9 mouse cellular contexts compared by ENCODE assay signal in the genomic region with DNA sequence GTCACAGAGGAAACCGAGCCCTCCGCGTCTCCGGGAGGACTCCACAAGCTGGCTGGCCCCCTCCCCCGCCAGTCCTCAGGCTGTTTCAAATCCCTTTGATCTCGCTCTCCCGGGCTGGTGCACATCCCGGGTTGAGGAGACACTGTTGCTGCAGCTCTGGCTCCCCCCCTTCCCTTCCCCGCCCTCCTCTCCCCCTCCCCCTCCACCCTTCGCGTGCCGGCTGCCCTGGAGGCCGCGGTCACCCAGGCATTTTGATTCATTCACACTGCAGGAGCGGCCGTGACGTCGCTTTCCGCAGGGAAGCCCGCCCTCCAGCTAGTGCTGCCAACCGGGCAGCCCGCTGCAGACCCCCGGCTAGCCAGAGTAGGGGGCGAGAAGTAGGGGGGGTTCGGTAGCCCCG. TPM values are rescaled to one million over a fixed set of nuclear protein-coding genes. Genes with fewer than 3 reads are reported as not detected.
DNase-seq lines count a peak whose midpoint lies in the region; ATAC-seq and TF ChIP-seq lines count a peak whose summit lies in the region.
"Had no signal": no experiment of that assay in that cellular context is flagged by ENCODE, and none has a peak within 500 bp of the region (broad histone marks: within the 10 kb centered on the region; RNA-seq: fewer than 3 reads in every experiment).

No protein-coding gene starts in this region.

- under 1% methylated on average over 25 of the region's 26 CpGs for WGBS in kidney, embryonic 14.5 days
- under 1% methylated on average over 26 of the region's 26 CpGs for WGBS in heart, embryonic 16.5 days
- under 1% methylated on average over 26 of the region's 26 CpGs for WGBS in liver, embryonic 13.5 days (ENCODE audit: insufficient replicate concordance)
- WGBS in stomach, embryonic 15.5 days = under 1% methylated on average over 25 of the region's 26 CpGs

- peak; percentile 82 for ATAC-seq in kidney, embryonic 14.5 days (ENCODE audit: low FRiP score, low TSS enrichment)
- ATAC-seq in heart, embryonic 16.5 days (replicated peaks; ENCODE audit: extremely low read depth, insufficient read depth, low FRiP score) = 0 out of 2 replicates have a peak, but pooled peaks have one; percentile 34
- no peak for ATAC-seq in liver, embryonic 13.5 days (ENCODE audit: low read depth)
- peak; percentile 44; the same call in 1 of the 2 replicates for ATAC-seq in stomach, embryonic 15.5 days (ENCODE audit: insufficient read depth, low FRiP score, low read depth)

- H3K4me2 ChIP-seq in kidney, embryonic 14.5 days (replicated peaks; ENCODE audit: low read depth, low read length) = peak overlapping the region; percentile 95
- H3K4me2 ChIP-seq in heart, embryonic 16.5 days (ENCODE audit: low read depth, low read length) = peak overlapping the region; percentile 98
- H3K4me2 ChIP-seq in liver, embryonic 13.5 days = peak overlapping the region; percentile 75
- H3K4me2 ChIP-seq in stomach, embryonic 15.5 days = peak overlapping the region; percentile 94

- H3K9me3 ChIP-seq in kidney, embryonic 14.5 days (ENCODE audit: control insufficient read depth, low read length) = no peaks in the 10 kb centered on the region
- H3K9me3 ChIP-seq in heart, embryonic 16.5 days (replicated peaks; ENCODE audit: control insufficient read depth, low read length) = no peaks in the 10 kb centered on the region
- no peaks in the 10 kb centered on the region for H3K9me3 ChIP-seq in liver, embryonic 13.5 days (replicated peaks)
- H3K9me3 ChIP-seq in stomach, embryonic 15.5 days = no peaks in the 10 kb centered on the region

- DNase-seq in kidney, adult 18-20 months = no peak
- no peak for DNase-seq in liver, embryonic 13.5 days
- DNase-seq in ovary, postnatal 14 days (ENCODE audit: low spot score) = no peak
- DNase-seq in layer of hippocampus, adult 9-10 months (ENCODE audit: low spot score) = no peak

- H3K4me3 ChIP-seq in kidney, embryonic 14.5 days (ENCODE audit: low read length) = peak overlapping the region; percentile 56
- H3K4me3 ChIP-seq in bone marrow macrophage, adult 2 months (ENCODE audit: insufficient read depth, low read length) = peak overlapping the region; percentile 48
- peak overlapping the region; percentile 70 for H3K4me3 ChIP-seq in heart, embryonic 16.5 days (ENCODE audit: low read length)
- peak overlapping the region; percentile 55 for H3K4me3 ChIP-seq in liver, embryonic 13.5 days (replicated peaks)
- H3K4me3 ChIP-seq in stomach, embryonic 15.5 days (replicated peaks) = peak overlapping the region; percentile 48

- TF ChIP-seq CTCF in bone marrow macrophage, adult 2 months (IDR thresholded peaks at IDR 0.05; ENCODE audit: low read depth, low read length) = no peak

- 0 out of 2 replicates have a peak overlapping the region, but pooled peaks have one; percentile 23 for H3K9ac ChIP-seq in kidney, embryonic 14.5 days (ENCODE audit: low read depth, low read length)
- peak overlapping the region; percentile 54 for H3K9ac ChIP-seq in heart, embryonic 16.5 days (ENCODE audit: low read length)
- H3K9ac ChIP-seq in liver, embryonic 13.5 days = no peak overlapping the region
- no peak overlapping the region for H3K9ac ChIP-seq in stomach, embryonic 15.5 days

- peaks cover 93% of the 10 kb centered on the region for H3K27me3 ChIP-seq in kidney, embryonic 14.5 days (ENCODE audit: control insufficient read depth, insufficient read depth, low read length)
- peaks cover 87% of the 10 kb centered on the region for H3K27me3 ChIP-seq in heart, embryonic 16.5 days (ENCODE audit: control insufficient read depth, insufficient read depth, low read length)
- H3K27me3 ChIP-seq in liver, embryonic 13.5 days = peaks cover 94% of the 10 kb centered on the region
- H3K27me3 ChIP-seq in stomach, embryonic 15.5 days (replicated peaks) = peaks cover 87% of the 10 kb centered on the region

- H3K27ac ChIP-seq in kidney, embryonic 14.5 days (ENCODE audit: low read depth, low read length) = no peak overlapping the region
- no peak overlapping the region for H3K27ac ChIP-seq in bone marrow macrophage, adult 2 months (ENCODE audit: insufficient read depth, low read depth, low read length)
- H3K27ac ChIP-seq in heart, embryonic 16.5 days (ENCODE audit: low read length) = no peak overlapping the region
- H3K27ac ChIP-seq in liver, embryonic 13.5 days = no peak overlapping the region
- H3K27ac ChIP-seq in stomach, embryonic 15.5 days = no peak overlapping the region
- H3K27ac ChIP-seq: macrophage had no signal

- no peaks in the 10 kb centered on the region for H3K36me3 ChIP-seq in kidney, embryonic 14.5 days (ENCODE audit: control insufficient read depth, insufficient read depth, low read length)
- H3K36me3 ChIP-seq in heart, embryonic 16.5 days (ENCODE audit: control insufficient read depth, insufficient read depth) = no peaks in the 10 kb centered on the region
- no peaks in the 10 kb centered on the region for H3K36me3 ChIP-seq in liver, embryonic 13.5 days
- no peaks in the 10 kb centered on the region for H3K36me3 ChIP-seq in stomach, embryonic 15.5 days

- no peak for TF ChIP-seq POLR2A in bone marrow macrophage, adult 2 months (IDR thresholded peaks at IDR 0.05; ENCODE audit: borderline replicate concordance, low read depth, low read length)

- peaks cover 18% of the 10 kb centered on the region for H3K4me1 ChIP-seq in kidney, embryonic 14.5 days (ENCODE audit: control insufficient read depth, insufficient read depth, low read length)
- H3K4me1 ChIP-seq in bone marrow macrophage, adult 2 months (ENCODE audit: control insufficient read depth, insufficient read depth, low read length) = peaks cover 6% of the 10 kb centered on the region; the same call in 1 of the 2 replicates
- H3K4me1 ChIP-seq in heart, embryonic 16.5 days (ENCODE audit: control insufficient read depth, insufficient read depth, low read length) = peaks cover 33% of the 10 kb centered on the region
- H3K4me1 ChIP-seq in liver, embryonic 13.5 days (replicated peaks) = peaks cover 25% of the 10 kb centered on the region
- H3K4me1 ChIP-seq in stomach, embryonic 15.5 days = peaks cover 26% of the 10 kb centered on the region

RNA-seq across cellular contexts. Expression of gene Lhx4, which starts 9.5 kb away (rescaled TPM):
- 0.08 TPM in 1 of 2 replicates, not detected in the other for polyA plus RNA-seq in kidney, embryonic 14.5 days (2014; fragmentation: Nextera tagmentation; extraction: Ambion mirVana)
- polyA plus RNA-seq in bone marrow macrophage, adult 2 months (2012; ENCODE audit: insufficient read depth, insufficient read length, missing spikeins) = not detected in 2 replicates
- not detected in 2 replicates for polyA plus RNA-seq in heart, embryonic 16.5 days (2015; fragmentation: Nextera tagmentation; extraction: Ambion mirVana)
- polyA plus RNA-seq in liver, embryonic 13.5 days (2015; fragmentation: Nextera tagmentation; extraction: Ambion mirVana) = 0.02 TPM in 1 of 2 replicates, not detected in the other
- polyA plus RNA-seq in stomach, embryonic 15.5 days (2015; fragmentation: Nextera tagmentation; extraction: Ambion mirVana) = 0.03 and 0.04 TPM in 2 replicates
- polyA plus RNA-seq: macrophage had no signal

Comparison
In these comparisons a context has a peak if more than half of its experiments do, and no peak if none do; other contexts are left out.
1. H3K9ac ChIP-seq: peak in kidney, embryonic 14.5 days (single experiment) and heart, embryonic 16.5 days (single experiment); none in liver, embryonic 13.5 days (single experiment) and stomach, embryonic 15.5 days (single experiment).
2. Peak in every context shown above with its lines, with median percentiles within 50 percentile points of each other: H3K4me2 ChIP-seq and H3K4me3 ChIP-seq.